Mouse (Mus musculus): ENCODE measurements around the gene Myo1d. TPM values are rescaled to one million over a fixed set of nuclear protein-coding genes. Genes with fewer than 3 reads are reported as not detected.

Gene Myo1d
- polyA plus RNA-seq, 1 experiment from 2014 or later = 15.8 TPM

GRCm38 (mm10) chr11:80743823-80744410 is 35.9 kb downstream of the Myo1d start:
- Histone ChIP-seq H3K36me3 (ENCODE audit: insufficient read depth, low read length) (no peaks in the 10 kb centered on the region), H3K4me2 (replicated peaks; ENCODE audit: low read depth, low read length) (no peak overlapping the region), H3K9me3 (ENCODE audit: low read length) (no peaks in the 10 kb centered on the region), H3K4me1 (ENCODE audit: insufficient read depth, low read length) (no peaks in the 10 kb centered on the region), H3K27me3 (ENCODE audit: insufficient read depth, low read length) (no peaks in the 10 kb centered on the region), H3K27ac (ENCODE audit: low read length) (no peak overlapping the region), H3K4me3 (ENCODE audit: low read length) (no peak overlapping the region), H3K9ac (replicated peaks; ENCODE audit: low read length) (no peak overlapping the region)
- no peak for ATAC-seq (ENCODE audit: low FRiP score, low TSS enrichment)
- WGBS = 89% methylated on average over 4 of the region's 4 CpGs

- WGBS = 97% methylated on average over 4 of the region's 4 CpGs
- Histone ChIP-seq H3K36me3 (ENCODE audit: insufficient read depth, low read length) (no peaks in the 10 kb centered on the region), H3K27ac (ENCODE audit: low read length) (no peak overlapping the region), H3K9me3 (ENCODE audit: low read length) (no peaks in the 10 kb centered on the region), H3K4me2 (replicated peaks; ENCODE audit: low read depth, low read length) (no peak overlapping the region), H3K4me1 (ENCODE audit: insufficient read depth, low read length) (no peaks in the 10 kb centered on the region), H3K27me3 (ENCODE audit: insufficient read depth, low read length) (no peaks in the 10 kb centered on the region), H3K4me3 (ENCODE audit: low read length) (no peak overlapping the region), H3K9ac (replicated peaks; ENCODE audit: low read length) (no peak overlapping the region)
- no peak for ATAC-seq (ENCODE audit: low FRiP score, low TSS enrichment)
Observed at GRCm38 (mm10) chr11:80742462-80742861, 37.4 kb downstream of the Myo1d start.

GRCm38 (mm10) chr11:80734771-80735170 is 45.1 kb downstream of the Myo1d start:
- Histone ChIP-seq H3K4me1 (ENCODE audit: insufficient read depth, low read length) (no peaks in the 10 kb centered on the region), H3K4me3 (ENCODE audit: low read length) (no peak overlapping the region), H3K9me3 (ENCODE audit: low read length) (no peaks in the 10 kb centered on the region), H3K27ac (ENCODE audit: low read length) (no peak overlapping the region), H3K36me3 (ENCODE audit: insufficient read depth, low read length) (no peaks in the 10 kb centered on the region), H3K4me2 (replicated peaks; ENCODE audit: low read depth, low read length) (no peak overlapping the region), H3K27me3 (ENCODE audit: insufficient read depth, low read length) (no peaks in the 10 kb centered on the region), H3K9ac (replicated peaks; ENCODE audit: low read length) (no peak overlapping the region)
- 70% methylated on average over 2 of the region's 2 CpGs for WGBS
- no peak for ATAC-seq (ENCODE audit: low FRiP score, low TSS enrichment)

- Histone ChIP-seq H3K9ac (replicated peaks; ENCODE audit: low read length) (no peak overlapping the region), H3K9me3 (ENCODE audit: low read length) (no peaks in the 10 kb centered on the region), H3K27me3 (ENCODE audit: insufficient read depth, low read length) (no peaks in the 10 kb centered on the region), H3K27ac (ENCODE audit: low read length) (no peak overlapping the region), H3K4me1 (ENCODE audit: insufficient read depth, low read length) (no peaks in the 10 kb centered on the region), H3K4me3 (ENCODE audit: low read length) (no peak overlapping the region), H3K36me3 (ENCODE audit: insufficient read depth, low read length) (no peaks in the 10 kb centered on the region), H3K4me2 (replicated peaks; ENCODE audit: low read depth, low read length) (no peak overlapping the region)
- no peak for ATAC-seq (ENCODE audit: low FRiP score, low TSS enrichment)
- 62% methylated on average over 12 of the region's 12 CpGs for WGBS
Observed at GRCm38 (mm10) chr11:80724701-80725100, 55.1 kb downstream of the Myo1d start.

GRCm38 (mm10) chr11:80723406-80724047 is 56.3 kb downstream of the Myo1d start:
- no peaks in the 10 kb centered on the region for H3K36me3 ChIP-seq (ENCODE audit: insufficient read depth, low read length)
- no peak overlapping the region for H3K9ac ChIP-seq (replicated peaks; ENCODE audit: low read length)
- no peak overlapping the region for H3K4me2 ChIP-seq (replicated peaks; ENCODE audit: low read depth, low read length)
- H3K27ac ChIP-seq (ENCODE audit: low read length) = no peak overlapping the region
- H3K27me3 ChIP-seq (ENCODE audit: insufficient read depth, low read length) = no peaks in the 10 kb centered on the region
- no peaks in the 10 kb centered on the region for H3K9me3 ChIP-seq (ENCODE audit: low read length)
- H3K4me1 ChIP-seq (ENCODE audit: insufficient read depth, low read length) = no peaks in the 10 kb centered on the region
- H3K4me3 ChIP-seq (ENCODE audit: low read length) = no peak overlapping the region
- WGBS = 85% methylated on average over 9 of the region's 9 CpGs
- no peak for ATAC-seq (ENCODE audit: low FRiP score, low TSS enrichment)

GRCm38 (mm10) chr11:80719014-80719413 is 60.8 kb downstream of the Myo1d start:
- Histone ChIP-seq H3K27me3 (ENCODE audit: insufficient read depth, low read length) (no peaks in the 10 kb centered on the region), H3K9me3 (ENCODE audit: low read length) (no peaks in the 10 kb centered on the region), H3K4me1 (ENCODE audit: insufficient read depth, low read length) (no peaks in the 10 kb centered on the region), H3K4me3 (ENCODE audit: low read length) (no peak overlapping the region), H3K9ac (replicated peaks; ENCODE audit: low read length) (no peak overlapping the region), H3K4me2 (replicated peaks; ENCODE audit: low read depth, low read length) (no peak overlapping the region), H3K36me3 (ENCODE audit: insufficient read depth, low read length) (no peaks in the 10 kb centered on the region), H3K27ac (ENCODE audit: low read length) (no peak overlapping the region)
- WGBS = 18% methylated on average over 1 of the region's 1 CpGs
- no peak for ATAC-seq (ENCODE audit: low FRiP score, low TSS enrichment)

GRCm38 (mm10) chr11:80718036-80718435 is 61.8 kb downstream of the Myo1d start:
- H3K27me3 ChIP-seq (ENCODE audit: insufficient read depth, low read length) = no peaks in the 10 kb centered on the region
- H3K9me3 ChIP-seq (ENCODE audit: low read length) = no peaks in the 10 kb centered on the region
- no peak overlapping the region for H3K4me2 ChIP-seq (replicated peaks; ENCODE audit: low read depth, low read length)
- no peak overlapping the region for H3K27ac ChIP-seq (ENCODE audit: low read length)
- H3K4me1 ChIP-seq (ENCODE audit: insufficient read depth, low read length) = no peaks in the 10 kb centered on the region
- no peak overlapping the region for H3K9ac ChIP-seq (replicated peaks; ENCODE audit: low read length)
- ATAC-seq (ENCODE audit: low FRiP score, low TSS enrichment) = no peak
- no peak overlapping the region for H3K4me3 ChIP-seq (ENCODE audit: low read length)
- no peaks in the 10 kb centered on the region for H3K36me3 ChIP-seq (ENCODE audit: insufficient read depth, low read length)

- H3K27ac ChIP-seq (ENCODE audit: low read length) = no peak overlapping the region
- H3K9ac ChIP-seq (replicated peaks; ENCODE audit: low read length) = no peak overlapping the region
- WGBS = 62% methylated on average over 2 of the region's 2 CpGs
- H3K4me1 ChIP-seq (ENCODE audit: insufficient read depth, low read length) = no peaks in the 10 kb centered on the region
- H3K36me3 ChIP-seq (ENCODE audit: insufficient read depth, low read length) = no peaks in the 10 kb centered on the region
- H3K4me3 ChIP-seq (ENCODE audit: low read length) = no peak overlapping the region
- ATAC-seq (ENCODE audit: low FRiP score, low TSS enrichment) = 0 out of 2 replicates have a peak, but pooled peaks have one; percentile 39
- H3K9me3 ChIP-seq (ENCODE audit: low read length) = no peaks in the 10 kb centered on the region
- H3K27me3 ChIP-seq (ENCODE audit: insufficient read depth, low read length) = no peaks in the 10 kb centered on the region
- H3K4me2 ChIP-seq (replicated peaks; ENCODE audit: low read depth, low read length) = no peak overlapping the region
Observed at GRCm38 (mm10) chr11:80715115-80715514, 64.7 kb downstream of the Myo1d start.

GRCm38 (mm10) chr11:80713705-80714104 is 66.1 kb downstream of the Myo1d start:
- H3K4me1 ChIP-seq (ENCODE audit: insufficient read depth, low read length) = no peaks in the 10 kb centered on the region
- H3K27me3 ChIP-seq (ENCODE audit: insufficient read depth, low read length) = no peaks in the 10 kb centered on the region
- WGBS = 71% methylated on average over 1 of the region's 1 CpGs
- H3K27ac ChIP-seq (ENCODE audit: low read length) = no peak overlapping the region
- no peaks in the 10 kb centered on the region for H3K9me3 ChIP-seq (ENCODE audit: low read length)
- no peak overlapping the region for H3K4me3 ChIP-seq (ENCODE audit: low read length)
- 0 out of 2 replicates have a peak, but pooled peaks have one; percentile 27 for ATAC-seq (ENCODE audit: low FRiP score, low TSS enrichment)
- no peak overlapping the region for H3K4me2 ChIP-seq (replicated peaks; ENCODE audit: low read depth, low read length)
- no peaks in the 10 kb centered on the region for H3K36me3 ChIP-seq (ENCODE audit: insufficient read depth, low read length)
- H3K9ac ChIP-seq (replicated peaks; ENCODE audit: low read length) = no peak overlapping the region

- H3K9ac ChIP-seq (replicated peaks; ENCODE audit: low read length) = no peak overlapping the region
- no peak for ATAC-seq (ENCODE audit: low FRiP score, low TSS enrichment)
- H3K27ac ChIP-seq (ENCODE audit: low read length) = no peak overlapping the region
- H3K4me3 ChIP-seq (ENCODE audit: low read length) = no peak overlapping the region
- no peaks in the 10 kb centered on the region for H3K36me3 ChIP-seq (ENCODE audit: insufficient read depth, low read length)
- no peaks in the 10 kb centered on the region for H3K27me3 ChIP-seq (ENCODE audit: insufficient read depth, low read length)
- H3K4me2 ChIP-seq (replicated peaks; ENCODE audit: low read depth, low read length) = no peak overlapping the region
- 70% methylated on average over 3 of the region's 3 CpGs for WGBS
- H3K9me3 ChIP-seq (ENCODE audit: low read length) = no peaks in the 10 kb centered on the region
- no peaks in the 10 kb centered on the region for H3K4me1 ChIP-seq (ENCODE audit: insufficient read depth, low read length)
Observed at GRCm38 (mm10) chr11:80712201-80712600, 67.6 kb downstream of the Myo1d start.

All from kidney, embryonic 16.5 days (tissue).